Mouse (Mus musculus): ENCODE measurements at regions not wholly inside any gene's neighbourhood (a gene's known extent, or its start where the extent isn't known, plus 50 kb on each side); places are given as distances from the start of the nearest gene placed in this dataset.
"Not testable (repeated sequence)": the region's sequence is repeated elsewhere in the genome, so short reads cannot be mapped to it uniquely, and the experiment has no call there.

- DNase-seq, result no peak
These were observed 797.4 kb upstream of the Impad1 start for GRCm38 (mm10) chr4:5590531-5590930.

GRCm38 (mm10) chr4:5587465-5587864, 794.3 kb upstream of the Impad1 start:
- DNase-seq, result no peak

GRCm38 (mm10) chr4:5585205-5585604, 792.0 kb upstream of the Impad1 start:
- no peak for DNase-seq

- peak; percentile 45 for DNase-seq
These were observed 791.0 kb upstream of the Impad1 start for GRCm38 (mm10) chr4:5583989-5584677.

GRCm38 (mm10) chr4:5568076-5568475, 774.9 kb upstream of the Impad1 start:
- no peak for DNase-seq

- no peak for DNase-seq
These were observed 767.0 kb upstream of the Impad1 start for GRCm38 (mm10) chr4:5560001-5560657.

GRCm38 (mm10) chr4:5540155-5540554, 747.0 kb upstream of the Impad1 start:
- no peak for DNase-seq

GRCm38 (mm10) chr4:5530416-5530815, 737.3 kb upstream of the Impad1 start:
- no peak for DNase-seq

GRCm38 (mm10) chr4:5518522-5518921, 725.4 kb upstream of the Impad1 start:
- no peak for DNase-seq

- DNase-seq, result not testable (repeated sequence)
These were observed 722.3 kb upstream of the Impad1 start for GRCm38 (mm10) chr4:5515426-5515825.

GRCm38 (mm10) chr4:5511743-5512142, 718.6 kb upstream of the Impad1 start:
- DNase-seq, result no peak

- no peak for DNase-seq
These were observed 716.2 kb upstream of the Impad1 start for GRCm38 (mm10) chr4:5509398-5509797.

GRCm38 (mm10) chr4:5495012-5495411, 701.9 kb upstream of the Impad1 start:
- DNase-seq, result no peak

- DNase-seq, result no peak
These were observed 701.2 kb upstream of the Impad1 start for GRCm38 (mm10) chr4:5494072-5495000.

- no peak for DNase-seq
These were observed 693.6 kb upstream of the Impad1 start for GRCm38 (mm10) chr4:5486786-5487185.

GRCm38 (mm10) chr4:5471891-5472558, 678.9 kb upstream of the Impad1 start:
- no peak for DNase-seq

- no peak for DNase-seq
These were observed 666.0 kb upstream of the Impad1 start for GRCm38 (mm10) chr4:5459028-5459695.

- no peak for DNase-seq
These were observed 657.3 kb upstream of the Impad1 start for GRCm38 (mm10) chr4:5450417-5450816.

- no peak for DNase-seq
These were observed 648.3 kb upstream of the Impad1 start for GRCm38 (mm10) chr4:5441339-5442019.

- no peak for DNase-seq
These were observed 643.9 kb upstream of the Impad1 start for GRCm38 (mm10) chr4:5437076-5437475.
